Mouse (Mus musculus) left cerebral cortex, postnatal 14 days (tissue): Measurements from ENCODE around the gene Baiap2l2. TPM values are rescaled to one million over a fixed set of nuclear protein-coding genes. Genes with fewer than 3 reads are reported as not detected.

Source experiments
- DNase-seq, 2 experiments: peaks; one replicate each; pipeline ENCODE4 v3.0.0; 2021 to 2022; ENCODE audit warnings: low spot score in 2 of 2, mixed read lengths in 1 of 2
- intact Hi-C: fragments of 180-260 bp; cut with DNase I; formaldehyde crosslinking; loops from one replicate; pipeline ENCODE4 v1.15.1; 2025
- long read RNA-seq, 2 experiments: library from polyadenylated mRNA; stranded (forward); transcript quantifications; one replicate each; pipeline ENCODE4 v2.0.0; 2021
- total RNA-seq, 2 experiments: library from RNA; stranded (reverse); gene quantifications; 2 replicates each; pipeline ENCODE4 v1.2.3; 2021

Baiap2l2 gene
- 1 to 10 TPM; 3.3 to 7.0 TPM for total RNA-seq
- long read RNA-seq, experiment 1, partial matches to known transcripts: 3 of 3 reads
- long read RNA-seq, experiment 1, other reads (novel, unspliced or antisense): 0 of 3 reads
- long read RNA-seq, experiment 2, partial matches to known transcripts: 1 of 3 reads
- long read RNA-seq, experiment 2, other reads (novel, unspliced or antisense): 2 of 3 reads

GRCm38 (mm10) chr15:79285399-79285798, at the start of gene Baiap2l2:
Baiap2l2 (minus strand) TSS chr15:79285537.
- no peak for DNase-seq
- intact Hi-C loops: no loop called here

- no peak for DNase-seq
- intact Hi-C loops: no loop called here
Measured at GRCm38 (mm10) chr15:79333409-79333808, 48.1 kb upstream of the Baiap2l2 start.

GRCm38 (mm10) chr15:79330521-79330920, 45.2 kb upstream of the Baiap2l2 start:
- intact Hi-C loops: no loop called here
- DNase-seq: no peak

GRCm38 (mm10) chr15:79329979-79330363, 44.6 kb upstream of the Baiap2l2 start:
- DNase-seq: no peak

GRCm38 (mm10) chr15:79329346-79329978, 44.1 kb upstream of the Baiap2l2 start:
- no peak for DNase-seq
- intact Hi-C loops: no loop called here

More at GRCm38 (mm10) chr15:79329979-79330363, 44.6 kb upstream of the Baiap2l2 start:
- intact Hi-C loops: no loop called here

GRCm38 (mm10) chr15:79328939-79329275, 43.6 kb upstream of the Baiap2l2 start:
- intact Hi-C loops: no loop called here
- DNase-seq: no peak

GRCm38 (mm10) chr15:79328058-79328938, 43.0 kb upstream of the Baiap2l2 start, which contains the start of gene Pla2g6:
Pla2g6 (minus strand) TSS chr15:79328390.
- peak; percentile 98 for DNase-seq
- intact Hi-C loops: no loop called here

- intact Hi-C loops: no loop called here
- DNase-seq: peak in 1 of 2 experiments; percentile 25
Measured at GRCm38 (mm10) chr15:79326971-79327961, 41.9 kb upstream of the Baiap2l2 start.

GRCm38 (mm10) chr15:79326264-79326663, 40.9 kb upstream of the Baiap2l2 start:
- no peak for DNase-seq
- intact Hi-C loops: no loop called here

- no peak for DNase-seq
- intact Hi-C loops: no loop called here
Measured at GRCm38 (mm10) chr15:79325742-79326141, 40.4 kb upstream of the Baiap2l2 start.

- DNase-seq: no peak
- intact Hi-C loops: no loop called here
Measured at GRCm38 (mm10) chr15:79324373-79324772, 39.0 kb upstream of the Baiap2l2 start.

- intact Hi-C loops: no loop called here
- no peak for DNase-seq
Measured at GRCm38 (mm10) chr15:79323791-79324155, 38.4 kb upstream of the Baiap2l2 start.

GRCm38 (mm10) chr15:79322991-79323790, 37.9 kb upstream of the Baiap2l2 start:
- DNase-seq: peak in 1 of 2 experiments; percentile 42
- intact Hi-C loops: no loop called here

- intact Hi-C loops: no loop called here
- DNase-seq: no peak
Measured at GRCm38 (mm10) chr15:79322281-79322990, 37.1 kb upstream of the Baiap2l2 start.

- intact Hi-C loops: no loop called here
- DNase-seq: no peak
Measured at GRCm38 (mm10) chr15:79321733-79322190, 36.4 kb upstream of the Baiap2l2 start.

GRCm38 (mm10) chr15:79313848-79314369, 28.6 kb upstream of the Baiap2l2 start:
- intact Hi-C loops: no loop called here
- no peak for DNase-seq

- DNase-seq: no peak
- intact Hi-C loops: no loop called here
Measured at GRCm38 (mm10) chr15:79307861-79308260, 22.5 kb upstream of the Baiap2l2 start.
